Mouse (Mus musculus): ENCODE results near the gene Gucy2c. TPM values are rescaled to one million over a fixed set of nuclear protein-coding genes. Genes with fewer than 3 reads are reported as not detected.

Gene Gucy2c
- total and polyA plus RNA-seq, 2 experiments from 2014 or later = 0.28 to 0.52 TPM

GRCm38 (mm10) chr6:136701185-136701584 is 80.4 kb downstream of the Gucy2c start:
- DNase-seq (ENCODE audit: low spot score) = no peak
- TF ChIP-seq CTCF (IDR thresholded peaks at IDR 0.05; ENCODE audit: low read depth) = no peak
- no peak overlapping the region for H3K4me3 ChIP-seq (ENCODE audit: low read length)
- no peaks in the 10 kb centered on the region for H3K4me1 ChIP-seq (ENCODE audit: insufficient read depth, low read length)
- WGBS = 82% methylated on average over 5 of the region's 5 CpGs
- no peak overlapping the region for H3K4me2 ChIP-seq (ENCODE audit: low read depth, low read length)
- H3K9ac ChIP-seq (replicated peaks; ENCODE audit: low read length) = no peak overlapping the region
- no peak for ATAC-seq
- H3K27ac ChIP-seq = no peak overlapping the region
- no peaks in the 10 kb centered on the region for H3K27me3 ChIP-seq (ENCODE audit: insufficient read depth, low read length)
- H3K9me3 ChIP-seq (ENCODE audit: low read length) = no peaks in the 10 kb centered on the region
- H3K36me3 ChIP-seq (ENCODE audit: insufficient read depth, low read length) = no peaks in the 10 kb centered on the region

DNA sequence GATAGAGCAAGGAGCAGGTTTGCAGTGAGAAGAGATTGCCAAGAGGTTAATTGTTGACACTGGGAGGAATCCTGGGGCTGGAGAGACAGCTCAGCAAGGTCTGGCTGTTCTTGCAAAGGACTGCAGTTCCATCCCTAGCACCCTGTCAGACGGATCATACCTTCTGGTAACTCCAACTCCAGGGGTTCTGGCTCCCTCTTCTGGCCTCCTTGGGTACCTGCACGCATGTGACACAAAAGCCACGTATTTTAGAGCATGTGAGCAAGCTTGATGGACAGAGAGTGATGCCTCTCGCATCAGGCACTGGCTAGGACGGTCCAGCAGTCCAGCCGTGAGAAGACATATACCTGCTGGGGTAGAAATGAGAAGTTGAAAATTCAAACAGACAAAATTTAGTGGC is 90.3 kb downstream of the Gucy2c start:
- Histone ChIP-seq H3K27me3 (ENCODE audit: insufficient read depth, low read length) (no peaks in the 10 kb centered on the region), H3K4me1 (ENCODE audit: insufficient read depth, low read length) (no peaks in the 10 kb centered on the region), H3K4me3 (ENCODE audit: low read length) (no peak overlapping the region), H3K9ac (replicated peaks; ENCODE audit: low read length) (no peak overlapping the region), H3K4me2 (ENCODE audit: low read depth, low read length) (no peak overlapping the region), H3K27ac (no peak overlapping the region), H3K36me3 (ENCODE audit: insufficient read depth, low read length) (no peaks in the 10 kb centered on the region), H3K9me3 (ENCODE audit: low read length) (no peaks in the 10 kb centered on the region)
- peak; percentile 25; the same call in 1 of the 2 replicates for TF ChIP-seq CTCF (IDR thresholded peaks at IDR 0.05; ENCODE audit: low read depth)
- DNase-seq (ENCODE audit: low spot score) = no peak
- ATAC-seq = no peak
- 89% methylated on average over 6 of the region's 6 CpGs for WGBS

DNA sequence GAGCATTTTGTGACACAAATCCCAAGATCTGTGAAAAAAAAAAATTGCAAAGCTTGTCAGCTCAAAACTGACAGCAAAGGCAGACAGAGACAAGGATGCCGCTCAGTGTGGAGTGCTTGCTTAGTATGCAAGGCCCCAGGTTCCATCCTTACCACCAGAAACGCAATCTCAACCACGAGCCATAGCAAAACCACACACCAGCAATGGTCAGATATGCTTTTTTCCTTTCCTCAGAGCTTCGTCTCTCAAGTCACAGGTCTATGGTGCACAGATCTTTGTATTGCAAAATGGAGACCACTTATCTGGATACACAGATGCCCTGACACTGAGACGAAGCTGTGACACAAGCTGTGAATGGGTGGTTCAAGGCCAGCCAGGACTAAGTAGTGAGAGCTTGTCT is 91.0 kb downstream of the Gucy2c start:
- DNase-seq (ENCODE audit: low spot score) (no peak), ATAC-seq (no peak)
- H3K4me1 ChIP-seq (ENCODE audit: insufficient read depth, low read length) = no peaks in the 10 kb centered on the region
- WGBS = 86% methylated on average over 5 of the region's 5 CpGs
- no peaks in the 10 kb centered on the region for H3K9me3 ChIP-seq (ENCODE audit: low read length)
- TF ChIP-seq CTCF (IDR thresholded peaks at IDR 0.05; ENCODE audit: low read depth) = no peak
- H3K27ac ChIP-seq = no peak overlapping the region
- no peaks in the 10 kb centered on the region for H3K36me3 ChIP-seq (ENCODE audit: insufficient read depth, low read length)
- H3K27me3 ChIP-seq (ENCODE audit: insufficient read depth, low read length) = no peaks in the 10 kb centered on the region
- no peak overlapping the region for H3K4me2 ChIP-seq (ENCODE audit: low read depth, low read length)
- no peak overlapping the region for H3K9ac ChIP-seq (replicated peaks; ENCODE audit: low read length)
- H3K4me3 ChIP-seq (ENCODE audit: low read length) = no peak overlapping the region

GRCm38 (mm10) chr6:136689790-136690413 is 91.7 kb downstream of the Gucy2c start:
- TF ChIP-seq CTCF (IDR thresholded peaks at IDR 0.05; ENCODE audit: low read depth) = no peak
- WGBS = 80% methylated on average over 15 of the region's 15 CpGs
- Histone ChIP-seq H3K9me3 (ENCODE audit: low read length) (no peaks in the 10 kb centered on the region), H3K4me2 (ENCODE audit: low read depth, low read length) (no peak overlapping the region), H3K4me3 (ENCODE audit: low read length) (no peak overlapping the region), H3K9ac (replicated peaks; ENCODE audit: low read length) (no peak overlapping the region), H3K36me3 (ENCODE audit: insufficient read depth, low read length) (no peaks in the 10 kb centered on the region), H3K4me1 (ENCODE audit: insufficient read depth, low read length) (no peaks in the 10 kb centered on the region), H3K27me3 (ENCODE audit: insufficient read depth, low read length) (no peaks in the 10 kb centered on the region), H3K27ac (no peak overlapping the region)
- ATAC-seq (no peak), DNase-seq (ENCODE audit: low spot score) (no peak)

DNA sequence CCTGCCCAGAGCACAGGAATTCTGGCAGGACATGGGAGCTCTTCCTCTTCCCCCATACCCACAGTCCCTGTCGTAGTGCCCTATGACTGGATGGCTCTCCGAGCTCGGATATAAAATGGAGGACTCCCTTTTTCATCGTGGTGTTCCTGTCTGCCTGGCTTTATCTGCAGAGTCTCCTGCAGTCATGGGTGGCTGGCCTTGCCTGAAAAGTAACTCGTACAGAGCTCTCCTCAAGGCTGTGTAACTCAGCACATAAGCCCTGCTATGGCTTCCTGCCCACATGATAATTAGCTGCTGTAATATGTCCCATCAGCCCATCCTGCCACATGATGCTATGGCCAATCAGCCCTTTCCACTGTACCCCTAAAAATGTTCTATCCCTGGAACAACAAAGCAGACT is 96.1 kb downstream of the Gucy2c start:
- 68% methylated on average over 5 of the region's 5 CpGs for WGBS

GRCm38 (mm10) chr6:136683410-136684334 is 97.9 kb downstream of the Gucy2c start:
- no peaks in the 10 kb centered on the region for H3K4me1 ChIP-seq (ENCODE audit: insufficient read depth, low read length)
- H3K9me3 ChIP-seq (ENCODE audit: low read length) = no peaks in the 10 kb centered on the region
- no peak overlapping the region for H3K4me2 ChIP-seq (ENCODE audit: low read depth, low read length)
- H3K27me3 ChIP-seq (ENCODE audit: insufficient read depth, low read length) = no peaks in the 10 kb centered on the region
- no peak overlapping the region for H3K4me3 ChIP-seq (ENCODE audit: low read length)
- ATAC-seq (no peak), DNase-seq (ENCODE audit: low spot score) (no peak)
- H3K27ac ChIP-seq = no peak overlapping the region
- WGBS = 88% methylated on average over 11 of the region's 11 CpGs
- no peak for TF ChIP-seq CTCF (IDR thresholded peaks at IDR 0.05; ENCODE audit: low read depth)
- H3K9ac ChIP-seq (replicated peaks; ENCODE audit: low read length) = no peak overlapping the region
- H3K36me3 ChIP-seq (ENCODE audit: insufficient read depth, low read length) = no peaks in the 10 kb centered on the region

More for the DNA sequence above, 96.1 kb downstream of the Gucy2c start:
- Histone ChIP-seq H3K27me3 (ENCODE audit: insufficient read depth, low read length) (no peaks in the 10 kb centered on the region), H3K27ac (no peak overlapping the region), H3K9me3 (ENCODE audit: low read length) (no peaks in the 10 kb centered on the region), H3K9ac (replicated peaks; ENCODE audit: low read length) (no peak overlapping the region), H3K4me1 (ENCODE audit: insufficient read depth, low read length) (no peaks in the 10 kb centered on the region), H3K4me3 (ENCODE audit: low read length) (no peak overlapping the region), H3K4me2 (ENCODE audit: low read depth, low read length) (no peak overlapping the region), H3K36me3 (ENCODE audit: insufficient read depth, low read length) (no peaks in the 10 kb centered on the region)
- no peak for TF ChIP-seq CTCF (IDR thresholded peaks at IDR 0.05; ENCODE audit: low read depth)
- DNase-seq (ENCODE audit: low spot score) = no peak
- ATAC-seq = no peak

DNA sequence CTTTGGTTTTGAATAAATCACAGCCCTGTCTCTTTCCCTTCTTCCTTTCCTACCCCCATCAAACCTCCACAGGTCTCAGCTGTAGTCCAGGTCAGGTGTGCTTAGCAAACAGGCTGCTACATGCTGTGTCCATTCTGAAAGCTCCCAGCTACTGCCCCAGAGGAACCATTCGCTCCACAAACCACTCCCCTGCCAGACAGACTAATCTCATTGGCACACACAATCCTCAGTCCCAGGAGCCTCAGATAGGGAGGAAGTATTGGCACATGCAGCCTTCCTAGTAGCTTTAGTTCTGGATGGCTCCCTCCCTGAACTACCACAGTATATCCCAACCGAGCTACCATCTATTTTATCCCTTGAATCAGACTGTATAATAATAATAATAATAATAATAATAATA is 102.2 kb downstream of the Gucy2c start:
- ATAC-seq (no peak), DNase-seq (ENCODE audit: low spot score) (no peak)
- H3K4me1 ChIP-seq (ENCODE audit: insufficient read depth, low read length) = no peaks in the 10 kb centered on the region
- H3K27ac ChIP-seq = no peak overlapping the region
- no peak overlapping the region for H3K4me2 ChIP-seq (ENCODE audit: low read depth, low read length)
- H3K9me3 ChIP-seq (ENCODE audit: low read length) = no peaks in the 10 kb centered on the region
- no peaks in the 10 kb centered on the region for H3K27me3 ChIP-seq (ENCODE audit: insufficient read depth, low read length)
- TF ChIP-seq CTCF (IDR thresholded peaks at IDR 0.05; ENCODE audit: low read depth) = no peak
- no peak overlapping the region for H3K4me3 ChIP-seq (ENCODE audit: low read length)
- H3K9ac ChIP-seq (replicated peaks; ENCODE audit: low read length) = no peak overlapping the region
- WGBS = 39% methylated on average over 2 of the region's 2 CpGs
- H3K36me3 ChIP-seq (ENCODE audit: insufficient read depth, low read length) = no peaks in the 10 kb centered on the region
